Mouse (Mus musculus): ENCODE measurements around the gene Msx3.

The Msx3 gene

GRCm38 (mm10) chr7:140057413-140058407 is 8.8 kb upstream of the Msx3 start:
- no peak for DNase-seq (ENCODE audit: low spot score)

- no peak for DNase-seq (ENCODE audit: low spot score)
Observed at GRCm38 (mm10) chr7:140054124-140054523, 5.2 kb upstream of the Msx3 start.

- DNase-seq (ENCODE audit: low spot score), result no peak
Observed at GRCm38 (mm10) chr7:140049115-140049689, 313 bp upstream of the Msx3 start.

- DNase-seq (ENCODE audit: low spot score), result no peak
Observed at GRCm38 (mm10) chr7:140047811-140048311, 1.0 kb downstream of the Msx3 start.

- DNase-seq (ENCODE audit: low spot score), result no peak
Observed at GRCm38 (mm10) chr7:140045546-140045945, 3.3 kb downstream of the Msx3 start.

GRCm38 (mm10) chr7:140042728-140043127 is 6.2 kb downstream of the Msx3 start:
- DNase-seq (ENCODE audit: low spot score), result no peak

GRCm38 (mm10) chr7:140037171-140037555 is 11.7 kb downstream of the Msx3 start:
- no peak for DNase-seq (ENCODE audit: low spot score)

- peak; percentile 95 for DNase-seq (ENCODE audit: low spot score)
Observed at GRCm38 (mm10) chr7:140036281-140037170, 12.4 kb downstream of the Msx3 start, which contains the start of the genes Zfp511 and Tubgcp2. Zfp511 (plus strand) TSS chr7:140036391. Tubgcp2 (minus strand) TSS chr7:140036669.

GRCm38 (mm10) chr7:140035456-140035855 is 13.4 kb downstream of the Msx3 start:
- no peak for DNase-seq (ENCODE audit: low spot score)

GRCm38 (mm10) chr7:140033386-140033785 is 15.5 kb downstream of the Msx3 start:
- no peak for DNase-seq (ENCODE audit: low spot score)

GRCm38 (mm10) chr7:140032366-140032765 is 16.5 kb downstream of the Msx3 start:
- no peak for DNase-seq (ENCODE audit: low spot score)

GRCm38 (mm10) chr7:140031771-140032170 is 17.1 kb downstream of the Msx3 start:
- DNase-seq (ENCODE audit: low spot score), result no peak

- no peak for DNase-seq (ENCODE audit: low spot score)
Observed at GRCm38 (mm10) chr7:140011336-140011735, 37.6 kb downstream of the Msx3 start.

GRCm38 (mm10) chr7:140007781-140008180 is 41.1 kb downstream of the Msx3 start:
- no peak for DNase-seq (ENCODE audit: low spot score)

GRCm38 (mm10) chr7:140006861-140007611 is 41.9 kb downstream of the Msx3 start:
- no peak for DNase-seq (ENCODE audit: low spot score)

GRCm38 (mm10) chr7:140004666-140005065 is 44.2 kb downstream of the Msx3 start:
- DNase-seq (ENCODE audit: low spot score), result no peak

- DNase-seq (ENCODE audit: low spot score), result no peak
Observed at GRCm38 (mm10) chr7:140001086-140001740, 47.7 kb downstream of the Msx3 start.

GRCm38 (mm10) chr7:139998691-139999350 is 50.1 kb downstream of the Msx3 start:
- DNase-seq (ENCODE audit: low spot score), result no peak
